Mouse (Mus musculus): ENCODE results near the gene Serf1. TPM values are rescaled to one million over a fixed set of nuclear protein-coding genes. Genes with fewer than 3 reads are reported as not detected.

Serf1 gene
- polyA plus RNA-seq, 1 experiment from 2014 or later = 146 TPM

GRCm38 (mm10) chr13:100112218-100112972, 4.6 kb downstream of the Serf1 start:
- Histone ChIP-seq H3K4me3 (ENCODE audit: control insufficient read depth in 1 of 2, insufficient read depth in 1 of 2, low read depth in 1 of 2, low read length in 2 of 2) (no peak overlapping the region), H3K27me3 (ENCODE audit: control insufficient read depth, insufficient read depth, low read length) (no peaks in the 10 kb centered on the region), H3K36me3 (ENCODE audit: control insufficient read depth, insufficient read depth, low read length) (peaks cover 21% of the 10 kb centered on the region), H3K9ac (ENCODE audit: low read length) (no peak overlapping the region), H3K4me2 (ENCODE audit: low read length) (no peak overlapping the region), H3K4me1 (ENCODE audit: control insufficient read depth in 2 of 2, insufficient read depth in 2 of 2, low read length in 2 of 2) (peaks cover 3 to 4% of the 10 kb centered on the region in 2 experiments; a peak in 2 of 4 replicates), H3K27ac (replicated peaks in 1 of 2; ENCODE audit: control insufficient read depth in 1 of 2, insufficient read depth in 1 of 2, low read depth in 2 of 2, low read length in 2 of 2) (no peak overlapping the region), H3K9me3 (ENCODE audit: control insufficient read depth, low read length) (no peaks in the 10 kb centered on the region)
- ATAC-seq (ENCODE audit: insufficient number of reproducible peaks, insufficient read depth, low FRiP score, low read depth) = no peak
- 39% methylated on average over 5 of the region's 5 CpGs for WGBS

GRCm38 (mm10) chr13:100123970-100124369, 16.2 kb downstream of the Serf1 start:
- H3K36me3 ChIP-seq (ENCODE audit: control insufficient read depth, insufficient read depth, low read length) = peaks cover 23% of the 10 kb centered on the region
- 83% methylated on average over 3 of the region's 3 CpGs for WGBS
- no peak for ATAC-seq (ENCODE audit: insufficient number of reproducible peaks, insufficient read depth, low FRiP score, low read depth)
- no peak overlapping the region for H3K9ac ChIP-seq (ENCODE audit: low read length)
- no peak overlapping the region for H3K27ac ChIP-seq (replicated peaks in 1 of 2; ENCODE audit: control insufficient read depth in 1 of 2, insufficient read depth in 1 of 2, low read depth in 2 of 2, low read length in 2 of 2)
- peak overlapping the region; percentile 97 for H3K4me2 ChIP-seq (ENCODE audit: low read length)
- no peaks in the 10 kb centered on the region for H3K9me3 ChIP-seq (ENCODE audit: control insufficient read depth, low read length)
- peaks cover 0 to 8% of the 10 kb centered on the region in 2 experiments; a peak in 2 of 4 replicates for H3K4me1 ChIP-seq (ENCODE audit: control insufficient read depth in 2 of 2, insufficient read depth in 2 of 2, low read length in 2 of 2)
- H3K4me3 ChIP-seq (ENCODE audit: control insufficient read depth in 1 of 2, insufficient read depth in 1 of 2, low read depth in 1 of 2, low read length in 2 of 2) = peak overlapping the region in 1 of 2 experiments; percentile 69; a peak in 2 of 4 replicates
- no peaks in the 10 kb centered on the region; the same call in 1 of the 2 replicates for H3K27me3 ChIP-seq (ENCODE audit: control insufficient read depth, insufficient read depth, low read length)

GRCm38 (mm10) chr13:100124423-100125257, 16.8 kb downstream of the Serf1 start, which contains the start of gene Smn1:
TSS of gene Smn1 (plus strand) at chr13:100124852.
- WGBS = 4% methylated on average over 42 of the region's 42 CpGs
- Histone ChIP-seq H3K36me3 (ENCODE audit: control insufficient read depth, insufficient read depth, low read length) (peaks cover 29% of the 10 kb centered on the region), H3K9ac (ENCODE audit: low read length) (peak within 1 kb of the TSS; percentile 81), H3K4me3 (ENCODE audit: control insufficient read depth in 1 of 2, insufficient read depth in 1 of 2, low read depth in 1 of 2, low read length in 2 of 2) (peak within 1 kb of the TSS; percentile 69 to 81), H3K4me2 (ENCODE audit: low read length) (peak within 1 kb of the TSS; percentile 97), H3K4me1 (ENCODE audit: control insufficient read depth in 2 of 2, insufficient read depth in 2 of 2, low read length in 2 of 2) (peaks cover 0 to 8% of the 10 kb centered on the region in 2 experiments; a peak in 2 of 4 replicates), H3K27ac (replicated peaks in 1 of 2; ENCODE audit: control insufficient read depth in 1 of 2, insufficient read depth in 1 of 2, low read depth in 2 of 2, low read length in 2 of 2) (no peak within 1 kb of the TSS), H3K9me3 (ENCODE audit: control insufficient read depth, low read length) (no peaks in the 10 kb centered on the region), H3K27me3 (ENCODE audit: control insufficient read depth, insufficient read depth, low read length) (no peaks in the 10 kb centered on the region; the same call in 1 of the 2 replicates)
- peak; percentile 93 for ATAC-seq (ENCODE audit: insufficient number of reproducible peaks, insufficient read depth, low FRiP score, low read depth)

GRCm38 (mm10) chr13:100125258-100125643, 17.4 kb downstream of the Serf1 start:
- Histone ChIP-seq H3K4me2 (ENCODE audit: low read length) (peak overlapping the region; percentile 97), H3K9ac (ENCODE audit: low read length) (peak overlapping the region; percentile 81), H3K4me1 (ENCODE audit: control insufficient read depth in 2 of 2, insufficient read depth in 2 of 2, low read length in 2 of 2) (peaks cover 0 to 8% of the 10 kb centered on the region in 2 experiments; a peak in 2 of 4 replicates), H3K27me3 (ENCODE audit: control insufficient read depth, insufficient read depth, low read length) (no peaks in the 10 kb centered on the region; the same call in 1 of the 2 replicates), H3K27ac (replicated peaks in 1 of 2; ENCODE audit: control insufficient read depth in 1 of 2, insufficient read depth in 1 of 2, low read depth in 2 of 2, low read length in 2 of 2) (no peak overlapping the region), H3K36me3 (ENCODE audit: control insufficient read depth, insufficient read depth, low read length) (peaks cover 29% of the 10 kb centered on the region), H3K4me3 (ENCODE audit: control insufficient read depth in 1 of 2, insufficient read depth in 1 of 2, low read depth in 1 of 2, low read length in 2 of 2) (peak overlapping the region; percentile 69 to 81), H3K9me3 (ENCODE audit: control insufficient read depth, low read length) (no peaks in the 10 kb centered on the region)
- ATAC-seq (ENCODE audit: insufficient number of reproducible peaks, insufficient read depth, low FRiP score, low read depth) = no peak
- WGBS = 3% methylated on average over 10 of the region's 10 CpGs

GRCm38 (mm10) chr13:100141646-100142314, 34.0 kb downstream of the Serf1 start:
- H3K36me3 ChIP-seq (ENCODE audit: control insufficient read depth, insufficient read depth, low read length) = peaks cover 23% of the 10 kb centered on the region
- ATAC-seq (ENCODE audit: insufficient number of reproducible peaks, insufficient read depth, low FRiP score, low read depth) = no peak
- no peaks in the 10 kb centered on the region for H3K9me3 ChIP-seq (ENCODE audit: control insufficient read depth, low read length)
- no peaks in the 10 kb centered on the region for H3K4me1 ChIP-seq (ENCODE audit: control insufficient read depth in 2 of 2, insufficient read depth in 2 of 2, low read length in 2 of 2)
- no peaks in the 10 kb centered on the region for H3K27me3 ChIP-seq (ENCODE audit: control insufficient read depth, insufficient read depth, low read length)
- H3K4me3 ChIP-seq (ENCODE audit: control insufficient read depth in 1 of 2, insufficient read depth in 1 of 2, low read depth in 1 of 2, low read length in 2 of 2) = no peak overlapping the region
- H3K27ac ChIP-seq (replicated peaks in 1 of 2; ENCODE audit: control insufficient read depth in 1 of 2, insufficient read depth in 1 of 2, low read depth in 2 of 2, low read length in 2 of 2) = no peak overlapping the region
- no peak overlapping the region for H3K4me2 ChIP-seq (ENCODE audit: low read length)
- 66% methylated on average over 8 of the region's 8 CpGs for WGBS
- no peak overlapping the region for H3K9ac ChIP-seq (ENCODE audit: low read length)

- no peak overlapping the region for H3K9ac ChIP-seq (ENCODE audit: low read length)
- 59% methylated on average over 1 of the region's 1 CpGs for WGBS
- no peak overlapping the region for H3K4me3 ChIP-seq (ENCODE audit: control insufficient read depth in 1 of 2, insufficient read depth in 1 of 2, low read depth in 1 of 2, low read length in 2 of 2)
- H3K27ac ChIP-seq (replicated peaks in 1 of 2; ENCODE audit: control insufficient read depth in 1 of 2, insufficient read depth in 1 of 2, low read depth in 2 of 2, low read length in 2 of 2) = no peak overlapping the region
- no peak overlapping the region for H3K4me2 ChIP-seq (ENCODE audit: low read length)
- no peaks in the 10 kb centered on the region for H3K27me3 ChIP-seq (ENCODE audit: control insufficient read depth, insufficient read depth, low read length)
- no peaks in the 10 kb centered on the region for H3K9me3 ChIP-seq (ENCODE audit: control insufficient read depth, low read length)
- H3K36me3 ChIP-seq (ENCODE audit: control insufficient read depth, insufficient read depth, low read length) = no peaks in the 10 kb centered on the region
- H3K4me1 ChIP-seq (ENCODE audit: control insufficient read depth in 2 of 2, insufficient read depth in 2 of 2, low read length in 2 of 2) = no peaks in the 10 kb centered on the region
- no peak for ATAC-seq (ENCODE audit: insufficient number of reproducible peaks, insufficient read depth, low FRiP score, low read depth)
Measured at GRCm38 (mm10) chr13:100152659-100153058, 44.8 kb downstream of the Serf1 start.

- Histone ChIP-seq H3K9ac (ENCODE audit: low read length) (no peak overlapping the region), H3K4me3 (ENCODE audit: control insufficient read depth in 1 of 2, insufficient read depth in 1 of 2, low read depth in 1 of 2, low read length in 2 of 2) (no peak overlapping the region), H3K4me1 (ENCODE audit: control insufficient read depth in 2 of 2, insufficient read depth in 2 of 2, low read length in 2 of 2) (no peaks in the 10 kb centered on the region), H3K27me3 (ENCODE audit: control insufficient read depth, insufficient read depth, low read length) (no peaks in the 10 kb centered on the region), H3K4me2 (ENCODE audit: low read length) (no peak overlapping the region), H3K9me3 (ENCODE audit: control insufficient read depth, low read length) (no peaks in the 10 kb centered on the region), H3K36me3 (ENCODE audit: control insufficient read depth, insufficient read depth, low read length) (no peaks in the 10 kb centered on the region), H3K27ac (replicated peaks in 1 of 2; ENCODE audit: control insufficient read depth in 1 of 2, insufficient read depth in 1 of 2, low read depth in 2 of 2, low read length in 2 of 2) (no peak overlapping the region)
- no peak for ATAC-seq (ENCODE audit: insufficient number of reproducible peaks, insufficient read depth, low FRiP score, low read depth)
- 73% methylated on average over 3 of the region's 3 CpGs for WGBS
Measured at GRCm38 (mm10) chr13:100156624-100157023, 48.8 kb downstream of the Serf1 start.
